Mouse (Mus musculus) ES-CJ7 (cell line): Measurements from ENCODE around the gene 2610028H24Rik.
A peak's percentile ranks its signal among the peaks of the same experiment; 100 is the strongest.

Experiments
- DNase-seq: peaks from one replicate; pipeline ENCODE4 v3.0.0; 2011; ENCODE audit warnings: low read depth, low spot score

The 2610028H24Rik gene

GRCm38 (mm10) chr10:76448851-76449250, at the start of gene 2610028H24Rik:
TSS of gene 2610028H24Rik (plus strand) at chr10:76449081.
- no peak for DNase-seq

- no peak for DNase-seq
These were observed 40.4 kb upstream of the 2610028H24Rik start for GRCm38 (mm10) chr10:76408520-76408919.

- DNase-seq, result no peak
These were observed 32.1 kb upstream of the 2610028H24Rik start for GRCm38 (mm10) chr10:76416811-76417210.

- DNase-seq, result no peak
These were observed 23.2 kb upstream of the 2610028H24Rik start for GRCm38 (mm10) chr10:76425674-76426073.

GRCm38 (mm10) chr10:76433925-76434324, 15.0 kb upstream of the 2610028H24Rik start:
- DNase-seq, result no peak

- DNase-seq, result peak; percentile 88
These were observed 9.6 kb upstream of the 2610028H24Rik start for GRCm38 (mm10) chr10:76439107-76439890.

GRCm38 (mm10) chr10:76440281-76440680, 8.6 kb upstream of the 2610028H24Rik start, which contains the start of gene AC141477.1:
TSS of gene AC141477.1 (minus strand) at chr10:76440444.
- DNase-seq, result peak; percentile 44

GRCm38 (mm10) chr10:76442178-76443088, 6.4 kb upstream of the 2610028H24Rik start, which contains the start of gene Pcnt:
TSS of gene Pcnt (minus strand) at chr10:76442786.
- DNase-seq, result peak; percentile 99

GRCm38 (mm10) chr10:76445996-76446681, 2.7 kb upstream of the 2610028H24Rik start:
- DNase-seq, result no peak

GRCm38 (mm10) chr10:76447406-76448229, 1.3 kb upstream of the 2610028H24Rik start:
- DNase-seq, result no peak

- DNase-seq, result peak; percentile 69
These were observed 6.4 kb downstream of the 2610028H24Rik start for GRCm38 (mm10) chr10:76455289-76455688.

GRCm38 (mm10) chr10:76461255-76461654, 12.4 kb downstream of the 2610028H24Rik start:
- DNase-seq, result no peak

- no peak for DNase-seq
These were observed 13.4 kb downstream of the 2610028H24Rik start for GRCm38 (mm10) chr10:76462312-76462711.

- peak; percentile 69 for DNase-seq
These were observed 13.8 kb downstream of the 2610028H24Rik start for GRCm38 (mm10) chr10:76462721-76463120.

- DNase-seq, result peak; percentile 94
These were observed 19.6 kb downstream of the 2610028H24Rik start, which contains the start of the genes Mcm3ap and Ybey for GRCm38 (mm10) chr10:76468203-76469162. TSS of gene Mcm3ap (plus strand) at chr10:76468927. TSS of gene Ybey (minus strand) at chr10:76469114.

GRCm38 (mm10) chr10:76473759-76474158, 24.9 kb downstream of the 2610028H24Rik start:
- no peak for DNase-seq

- DNase-seq, result peak; percentile 42
These were observed 32.0 kb downstream of the 2610028H24Rik start for GRCm38 (mm10) chr10:76480851-76481250.

GRCm38 (mm10) chr10:76481480-76481879, 32.6 kb downstream of the 2610028H24Rik start:
- DNase-seq, result no peak

- no peak for DNase-seq
These were observed 37.4 kb downstream of the 2610028H24Rik start for GRCm38 (mm10) chr10:76486302-76486701.
